Mouse (Mus musculus) thymus, postnatal 4 days (tissue): ENCODE data around the gene Etfb.
"Not testable (repeated sequence)": the region's sequence is repeated elsewhere in the genome, so short reads cannot be mapped to it uniquely, and the experiment has no call there.

Experiments used
- DNase-seq: peaks from one replicate; pipeline ENCODE4 v3.0.0; 2021

Etfb gene

GRCm38 (mm10) chr7:43443917-43444293 lies at the start of gene Etfb, which contains the start of gene Gm45233:
Gene Etfb, plus strand, starts transcription at chr7:43444083.
Gene Gm45233, plus strand, starts transcription at chr7:43444128.
- peak; percentile 89 for DNase-seq

- no peak for DNase-seq
Measured at GRCm38 (mm10) chr7:43399501-43399900, 44.4 kb upstream of the Etfb start.

- DNase-seq: no peak
Measured at GRCm38 (mm10) chr7:43402718-43403117, 41.2 kb upstream of the Etfb start.

- DNase-seq: no peak
Measured at GRCm38 (mm10) chr7:43407573-43407972, 36.3 kb upstream of the Etfb start.

GRCm38 (mm10) chr7:43408131-43408553 lies 35.7 kb upstream of the Etfb start, which contains the start of gene Siglecg:
Gene Siglecg, plus strand, starts transcription at chr7:43408204.
- no peak for DNase-seq

GRCm38 (mm10) chr7:43409084-43409483 lies 34.8 kb upstream of the Etfb start:
- DNase-seq: no peak

- DNase-seq: not testable (repeated sequence)
Measured at GRCm38 (mm10) chr7:43411724-43412123, 32.2 kb upstream of the Etfb start.

GRCm38 (mm10) chr7:43417298-43417697 lies 26.6 kb upstream of the Etfb start:
- DNase-seq: peak; percentile 33

GRCm38 (mm10) chr7:43422995-43423617 lies 20.8 kb upstream of the Etfb start:
- DNase-seq: peak; percentile 91

- no peak for DNase-seq
Measured at GRCm38 (mm10) chr7:43423991-43424625, 19.8 kb upstream of the Etfb start.

GRCm38 (mm10) chr7:43427406-43427805 lies 16.5 kb upstream of the Etfb start, which contains the start of gene Lim2:
Gene Lim2, plus strand, starts transcription at chr7:43427670.
- no peak for DNase-seq

GRCm38 (mm10) chr7:43429500-43429899 lies 14.4 kb upstream of the Etfb start:
- no peak for DNase-seq

GRCm38 (mm10) chr7:43432891-43433290 lies 11.0 kb upstream of the Etfb start:
- DNase-seq: no peak

- DNase-seq: no peak
Measured at GRCm38 (mm10) chr7:43434676-43435075, 9.2 kb upstream of the Etfb start.

- no peak for DNase-seq
Measured at GRCm38 (mm10) chr7:43436341-43437255, 7.3 kb upstream of the Etfb start, which contains the start of gene Nkg7. Gene Nkg7, plus strand, starts transcription at chr7:43437073.

- DNase-seq: no peak
Measured at GRCm38 (mm10) chr7:43438611-43439010, 5.3 kb upstream of the Etfb start.

GRCm38 (mm10) chr7:43440482-43440881 lies 3.4 kb upstream of the Etfb start, which contains the start of gene Cldnd2:
Gene Cldnd2, plus strand, starts transcription at chr7:43440782.
- DNase-seq: no peak

- DNase-seq: no peak
Measured at GRCm38 (mm10) chr7:43441071-43441470, 2.8 kb upstream of the Etfb start.

GRCm38 (mm10) chr7:43442684-43443083 lies 1.2 kb upstream of the Etfb start:
- DNase-seq: no peak

- DNase-seq: peak; percentile 83
Measured at GRCm38 (mm10) chr7:43443126-43443916, 562 bp upstream of the Etfb start.

GRCm38 (mm10) chr7:43447801-43448200 lies 3.9 kb downstream of the Etfb start:
- DNase-seq: no peak

GRCm38 (mm10) chr7:43448246-43448645 lies 4.4 kb downstream of the Etfb start:
- no peak for DNase-seq
